Mouse (Mus musculus) lung, adult 10 weeks (tissue): ENCODE measurements around the gene Wdr44. TPM values are rescaled to one million over a fixed set of nuclear protein-coding genes. Genes with fewer than 3 reads are reported as not detected.

ENCODE experiments used
- polyA plus RNA-seq: library from polyadenylated mRNA; stranded (reverse); fragments of 350-450 nt; fragmentation: Illumina TruSeq; extraction: RNeasy Lipid Tissue Mini Kit (QIAGEN cat#74804); gene quantifications from one replicate; pipeline ENCODE4 v1.2.3, GENCODE M21; 2014; ENCODE audit warnings: low read depth, low replicate concordance; ENCODE audit not compliant: insufficient read depth

Gene Wdr44
- 4.7 TPM for polyA plus RNA-seq

DNA sequence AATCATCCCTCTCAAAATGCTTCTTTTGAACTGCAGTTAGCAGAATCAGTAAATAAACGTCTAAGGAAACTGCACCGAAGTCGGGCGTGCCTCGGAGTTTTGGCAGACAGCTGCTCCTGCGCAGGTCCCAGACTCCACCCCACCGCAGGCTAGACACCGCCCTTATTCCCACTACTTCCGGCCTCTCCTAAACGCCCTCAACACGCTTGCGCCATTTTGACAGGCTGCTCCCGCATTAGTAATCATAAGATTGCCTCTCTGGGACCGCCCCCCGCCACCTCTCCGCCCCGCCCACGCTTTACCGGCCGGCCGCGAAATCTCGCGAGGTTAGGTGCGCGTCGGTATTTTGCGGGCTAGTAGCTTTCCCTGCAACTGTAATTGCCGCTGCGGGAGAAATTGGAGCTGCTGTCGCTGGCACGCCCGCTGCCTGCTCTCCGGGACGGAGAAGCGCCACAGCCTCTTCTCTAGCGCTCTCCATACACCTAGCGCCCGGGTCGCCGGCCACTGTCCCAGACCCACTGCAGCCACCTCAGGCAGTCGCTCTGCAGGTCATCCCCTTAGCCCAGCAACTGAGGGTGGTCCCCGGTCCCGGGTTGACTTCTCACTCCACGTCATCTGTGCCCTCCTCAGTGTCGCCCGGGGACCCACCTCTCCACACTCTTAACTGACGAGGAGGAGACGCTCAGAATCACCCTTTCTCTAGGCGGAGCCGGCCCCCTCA is at the start of gene Wdr44:
Gene Wdr44, plus strand, starts transcription at position 330 of the 721 bp plus-strand sequence.

Other genes starting within 250 kb of the Wdr44 start
- not detected for gene Gm4907, start 189.5 kb downstream of the Wdr44 start, polyA plus RNA-seq